Mouse (Mus musculus) kidney, adult 8-10 months (tissue): ENCODE results near the gene Ccr7.

Experiments used
- DNase-seq, 2 experiments: peaks; one replicate each; pipeline ENCODE4 v3.0.0; 2022

Ccr7 gene

DNA sequence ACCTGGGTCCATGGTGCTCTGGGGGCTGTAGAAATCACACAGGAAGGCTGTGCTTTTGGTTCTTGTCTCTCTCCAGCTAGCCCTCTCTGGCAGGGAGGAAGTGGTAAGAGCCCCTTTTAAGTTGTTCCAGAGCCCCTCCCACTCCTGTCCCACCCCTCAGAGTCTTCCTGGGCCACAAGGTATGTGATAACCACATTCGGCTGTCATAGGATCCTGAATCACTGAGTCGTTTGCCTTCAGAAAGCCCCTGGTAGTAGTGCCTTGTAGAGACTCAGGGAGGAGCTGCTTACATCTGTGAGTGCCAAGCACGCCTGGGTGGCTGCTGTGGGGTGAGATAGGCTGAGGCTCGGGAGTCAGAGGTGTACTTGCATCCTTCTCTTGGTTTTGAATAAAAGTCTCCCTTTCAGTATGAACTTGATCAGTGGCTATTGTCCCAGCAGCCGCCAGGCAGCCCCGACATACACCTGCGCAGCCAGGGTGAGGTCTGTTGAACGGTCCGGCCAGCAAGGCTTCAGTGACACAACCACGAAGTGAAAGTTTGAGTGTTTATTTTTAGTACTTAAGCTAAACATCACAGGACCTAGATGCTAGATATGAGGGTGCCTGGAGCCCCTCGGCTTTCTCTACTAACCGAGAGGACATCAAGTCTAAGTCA is at the start of gene Ccr7:
TSS of gene Ccr7 (minus strand) at position 91 of the 655 bp plus-strand sequence.
- no peak for DNase-seq

GRCm38 (mm10) chr11:99189154-99189582 is 34.3 kb upstream of the Ccr7 start:
- DNase-seq: peak; percentile 17 to 46

- no peak for DNase-seq
Observed at GRCm38 (mm10) chr11:99187348-99187747, 32.5 kb upstream of the Ccr7 start.

- DNase-seq: no peak
Observed at GRCm38 (mm10) chr11:99186836-99187235, 32.0 kb upstream of the Ccr7 start.

- DNase-seq: peak; percentile 7 to 8
Observed at GRCm38 (mm10) chr11:99182575-99182974, 27.7 kb upstream of the Ccr7 start.

DNA sequence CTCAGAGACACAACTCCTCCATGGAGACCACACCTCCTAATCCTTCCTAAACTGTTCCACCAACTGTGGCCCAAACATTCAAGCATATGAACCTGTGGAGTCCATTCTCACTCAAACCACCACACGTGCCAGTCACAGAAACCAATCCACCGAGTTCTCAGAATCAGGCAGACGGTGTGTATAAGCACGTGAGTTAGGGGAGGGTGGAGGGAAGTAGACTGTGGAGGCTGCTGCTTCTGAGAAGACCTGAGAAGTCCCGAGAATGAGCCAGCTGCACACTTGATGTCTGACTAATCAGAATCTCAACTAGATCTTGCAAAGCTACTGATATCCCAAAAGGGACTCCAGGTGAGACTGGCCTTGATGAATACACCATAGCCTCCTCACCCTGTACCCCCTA is 25.2 kb upstream of the Ccr7 start:
- no peak for DNase-seq

- no peak for DNase-seq
Observed at GRCm38 (mm10) chr11:99177925-99178198, 23.0 kb upstream of the Ccr7 start.

DNA sequence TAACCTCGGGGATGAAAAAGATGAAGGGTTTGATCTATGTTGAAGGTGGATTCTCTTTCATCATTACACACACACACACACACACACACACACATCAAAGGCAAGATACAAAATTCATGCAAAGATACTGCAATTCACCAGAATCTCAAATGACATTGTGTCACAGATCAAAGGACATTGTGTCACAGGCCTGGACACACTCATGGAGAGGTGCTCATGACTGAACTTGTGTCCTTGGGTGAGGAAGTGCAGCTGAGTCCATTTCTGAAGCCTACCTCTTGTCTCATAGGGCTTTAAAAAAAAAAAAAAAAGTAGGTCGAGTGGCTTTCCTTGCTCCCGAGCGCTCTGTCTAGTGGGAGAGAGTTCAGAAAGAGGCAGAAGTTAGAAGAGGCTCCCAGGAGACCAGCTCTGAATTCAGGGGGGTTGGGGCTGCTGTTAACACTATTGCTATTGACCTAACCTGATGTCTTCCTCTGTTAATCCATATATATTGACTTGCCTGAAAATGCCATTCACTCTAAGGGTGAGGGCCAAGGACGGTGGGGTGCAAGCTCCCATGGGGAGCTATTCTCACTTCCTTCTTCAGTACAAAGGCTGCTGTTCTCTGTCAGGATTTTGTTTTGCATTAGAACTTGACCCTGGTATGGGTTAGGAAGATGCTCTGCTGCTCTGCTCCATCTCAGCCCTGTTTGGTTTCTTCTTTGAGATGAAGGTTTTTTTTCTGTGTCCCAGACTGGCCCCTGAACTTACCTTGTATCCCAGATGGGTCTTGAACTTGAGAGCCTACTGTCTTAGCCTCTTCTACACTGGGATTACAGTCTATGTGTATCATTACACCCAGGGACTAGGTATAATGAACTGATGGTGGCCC is 22.4 kb upstream of the Ccr7 start:
- no peak for DNase-seq

DNA sequence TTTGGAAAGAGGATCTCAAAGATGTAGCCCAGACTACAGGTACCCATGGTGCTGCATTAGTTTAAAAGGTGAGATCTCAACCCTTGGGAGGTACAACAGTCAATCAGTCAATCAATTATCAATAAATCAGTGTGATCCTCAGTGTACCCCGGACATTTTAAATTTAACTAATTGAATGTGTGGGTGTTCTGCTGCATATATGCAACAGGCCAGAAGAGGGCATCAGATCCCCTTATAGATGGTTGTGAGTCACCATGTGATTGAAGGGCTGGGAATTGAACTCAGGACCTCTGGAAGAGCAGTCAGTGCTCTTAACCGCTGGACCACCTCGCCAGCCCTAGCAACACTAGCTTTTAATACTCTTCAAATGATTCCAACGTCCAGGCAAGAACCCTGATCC is 17.1 kb upstream of the Ccr7 start:
- DNase-seq: no peak

GRCm38 (mm10) chr11:99171442-99171841 is 16.6 kb upstream of the Ccr7 start:
- no peak for DNase-seq

- DNase-seq: no peak
Observed at GRCm38 (mm10) chr11:99170547-99171267, 15.8 kb upstream of the Ccr7 start.

GRCm38 (mm10) chr11:99170005-99170404 is 15.1 kb upstream of the Ccr7 start:
- DNase-seq: no peak

- DNase-seq: no peak
Observed at GRCm38 (mm10) chr11:99169438-99169837, 14.6 kb upstream of the Ccr7 start.

DNA sequence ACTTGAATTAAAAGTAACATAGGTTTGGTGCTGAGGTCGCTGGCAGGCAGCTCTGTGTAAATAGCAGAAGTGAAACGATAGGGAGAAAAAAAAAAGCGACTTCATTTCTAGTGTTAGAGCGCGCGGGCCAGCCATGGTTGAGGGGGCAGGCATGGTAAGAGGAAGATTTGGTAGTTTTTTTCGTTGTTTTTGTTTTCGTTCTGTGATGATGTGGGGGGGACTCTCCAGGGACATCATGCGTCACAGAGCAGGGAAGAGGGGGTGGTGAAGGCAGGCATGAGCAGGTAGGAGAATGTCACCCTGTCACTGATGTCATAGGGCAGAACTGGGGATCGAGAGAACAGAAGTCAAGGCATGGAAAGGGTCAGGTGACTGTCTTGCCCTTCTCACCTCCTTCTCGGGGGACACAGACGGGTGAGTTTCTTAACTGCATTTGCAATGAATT is 13.2 kb upstream of the Ccr7 start:
- DNase-seq: no peak

DNA sequence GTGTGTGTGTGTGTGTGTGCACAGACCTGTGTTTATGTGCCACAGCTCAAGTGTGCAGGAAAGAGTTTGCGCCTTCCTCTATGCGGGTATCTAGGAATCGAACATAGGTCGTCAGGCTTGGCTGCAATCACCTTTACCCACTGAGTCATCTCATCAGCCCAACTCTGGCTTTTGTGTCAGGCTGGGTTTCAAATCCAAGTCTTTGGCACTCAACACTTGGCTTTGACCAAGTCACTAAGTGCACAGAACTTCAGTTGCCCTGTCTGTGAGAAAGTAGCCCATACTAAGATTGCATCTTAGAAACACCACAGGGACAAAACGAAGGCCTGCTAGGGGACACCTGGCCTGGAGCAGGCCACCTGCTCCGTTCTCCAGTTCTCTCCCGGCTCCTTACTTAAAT is 12.7 kb upstream of the Ccr7 start:
- DNase-seq: no peak

- no peak for DNase-seq
Observed at GRCm38 (mm10) chr11:99166241-99166640, 11.4 kb upstream of the Ccr7 start.

DNA sequence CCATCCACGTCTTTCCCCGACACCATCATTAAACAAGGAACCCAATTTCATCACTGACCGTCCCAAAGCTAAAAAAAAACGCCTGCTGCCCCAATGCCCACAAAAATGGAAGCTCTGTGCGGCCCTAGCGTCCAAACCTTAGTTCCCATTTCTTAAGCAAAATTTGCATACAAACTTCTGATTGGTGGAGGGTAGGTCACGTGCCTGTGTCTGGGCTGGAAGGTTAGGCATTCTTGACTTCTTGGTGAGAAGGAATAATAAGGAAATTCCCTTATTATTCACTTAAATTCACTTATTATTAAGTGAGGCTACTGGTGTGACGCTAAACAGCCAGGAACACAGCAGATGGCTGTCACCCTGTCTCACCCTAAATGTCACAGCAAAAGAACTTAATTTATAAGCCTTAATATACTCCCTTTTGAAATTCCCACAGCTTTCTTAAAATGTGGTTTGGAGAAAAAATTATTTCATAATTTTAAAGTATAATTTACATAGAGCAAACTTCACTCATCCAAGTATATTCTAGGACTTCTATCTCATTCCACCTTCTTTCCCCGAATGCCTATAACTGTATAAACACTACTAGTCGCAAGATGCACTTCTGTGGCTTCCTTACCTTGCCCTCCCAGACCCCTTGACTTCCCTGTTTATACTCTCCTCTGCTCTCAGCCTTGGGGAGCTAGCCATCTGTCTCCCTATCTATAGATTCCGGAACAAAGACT is 10.3 kb upstream of the Ccr7 start:
- no peak for DNase-seq

- DNase-seq: no peak
Observed at GRCm38 (mm10) chr11:99162972-99163686, 8.3 kb upstream of the Ccr7 start.

DNA sequence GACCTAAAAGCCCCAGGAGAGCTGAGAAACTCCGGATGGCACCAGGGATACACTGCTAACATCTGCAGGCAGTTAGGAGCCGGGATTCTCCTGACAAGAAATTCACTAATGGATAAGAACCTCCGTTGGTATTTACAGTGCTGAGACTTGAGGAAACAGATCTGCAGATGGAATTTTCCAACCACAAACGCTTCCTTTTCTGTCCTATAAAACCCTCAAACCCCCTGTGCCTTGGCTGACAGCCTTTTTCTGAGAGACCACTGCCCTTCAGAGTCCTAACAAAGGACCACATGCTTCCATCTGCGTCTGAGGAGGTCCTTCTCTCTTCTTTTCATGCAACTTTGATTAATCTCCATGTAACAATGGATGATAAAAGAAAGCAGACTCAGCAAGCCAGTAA is 6.8 kb upstream of the Ccr7 start:
- no peak for DNase-seq

DNA sequence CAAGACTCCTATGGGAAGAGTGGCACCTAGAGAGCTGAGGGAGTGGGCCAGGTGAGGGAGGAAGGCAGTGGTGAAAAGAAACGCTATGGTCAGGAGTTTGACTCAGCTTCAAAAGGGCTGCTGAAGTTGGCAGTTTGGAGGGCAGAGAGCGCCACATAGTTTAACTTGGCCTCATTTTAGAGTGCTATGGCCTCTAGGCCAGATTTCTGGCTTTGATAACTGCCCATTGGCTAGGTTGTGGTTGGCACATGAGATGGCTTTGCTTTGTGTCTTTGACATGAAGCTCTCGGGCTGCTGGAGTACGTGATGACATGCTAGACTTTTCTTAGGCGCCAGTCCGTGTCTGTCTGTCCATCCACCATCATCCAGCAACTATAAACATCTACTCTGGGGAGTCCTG is 5.4 kb upstream of the Ccr7 start:
- DNase-seq: no peak

DNA sequence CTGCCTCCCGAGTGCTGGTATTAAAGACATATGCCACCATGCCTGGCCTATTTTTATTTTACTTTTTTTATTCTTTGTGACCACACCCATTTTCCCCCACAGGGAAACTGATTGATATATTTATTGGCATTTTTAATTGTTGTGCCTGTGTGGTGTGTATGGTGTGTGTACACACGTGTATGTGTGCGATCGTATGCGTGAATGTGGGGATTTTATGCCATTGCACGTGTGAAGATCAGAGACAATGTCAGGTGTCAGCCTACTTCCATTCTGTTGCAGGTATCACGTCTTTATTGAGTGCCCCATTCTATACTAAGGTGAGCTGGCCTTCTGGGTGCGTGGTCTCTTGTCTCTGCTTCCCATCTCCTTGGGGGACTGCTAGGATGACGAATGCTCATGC is 940 bp upstream of the Ccr7 start:
- DNase-seq: no peak
